In the genomic region with DNA sequence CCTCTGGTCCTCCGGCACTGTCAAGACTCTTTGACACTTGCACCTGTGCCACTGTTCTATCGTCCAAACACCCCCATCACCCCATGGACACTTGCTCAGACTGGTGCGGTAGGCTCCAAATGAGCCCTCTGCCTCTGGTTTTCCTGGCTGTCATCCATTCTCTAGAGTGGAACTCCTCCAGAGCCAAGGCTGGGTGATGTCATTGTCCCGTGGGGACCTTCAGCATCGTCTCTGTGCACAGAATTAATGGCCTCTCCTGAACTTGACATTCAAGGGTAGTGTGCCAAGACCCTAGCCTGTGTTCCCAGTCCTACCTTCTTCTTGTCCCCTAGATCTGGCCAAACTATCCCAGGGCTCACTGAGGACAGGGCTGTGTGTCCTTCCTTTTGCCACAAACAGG, we compare ENCODE assay signal across 30 mouse cellular contexts.
A peak's percentile ranks its signal among the peaks of the same experiment; 100 is the strongest.
DNase-seq lines count a peak whose midpoint lies in the region; ATAC-seq and TF ChIP-seq lines count a peak whose summit lies in the region.
"Had no signal": no experiment of that assay in that cellular context is flagged by ENCODE, and none has a peak within 500 bp of the region (broad histone marks: within the 10 kb centered on the region; RNA-seq: fewer than 3 reads in every experiment).

No protein-coding gene starts in this region.

- H3K4me2 ChIP-seq in kidney, embryonic 16.5 days (replicated peaks; ENCODE audit: low read depth, low read length): no peak overlapping the region
- H3K4me2 ChIP-seq: embryonic facial prominence, embryonic 12.5 days; forebrain, embryonic 15.5 days; hindbrain, embryonic 15.5 days; intestine, embryonic 15.5 days; liver, embryonic 13.5 days; midbrain, embryonic 15.5 days; neural tube, embryonic 15.5 days had no signal

- no peak overlapping the region for H3K4me3 ChIP-seq in kidney, embryonic 16.5 days (ENCODE audit: low read length)
- H3K4me3 ChIP-seq in layer of hippocampus, adult 2 months: no peak overlapping the region
- H3K4me3 ChIP-seq: embryonic facial prominence, embryonic 12.5 days; forebrain, embryonic 10.5 days; forebrain, embryonic 15.5 days; heart, embryonic 10.5 days; hindbrain, embryonic 10.5 days; hindbrain, embryonic 15.5 days; intestine, embryonic 15.5 days; liver, embryonic 13.5 days; midbrain, embryonic 15.5 days; neural tube, embryonic 15.5 days had no signal

- peak; percentile 9 to 37 for DNase-seq in heart, postnatal 14 days
- DNase-seq in heart, adult 11 months: no peak
- DNase-seq in 3T3-L1 (ENCODE audit: low read depth, low spot score) (peak; percentile 29), NIH3T3 (ENCODE audit: low read depth) (peak; percentile 43)
- peak; percentile 78 for DNase-seq in adrenal gland, postnatal 10 days
- DNase-seq in B cell, adult 2 months: no peak
- DNase-seq in layer of hippocampus, adult 2 months (ENCODE audit: low spot score in 2 of 2): no peak
- DNase-seq: cerebellum, adult 9-10 months; embryo, embryonic 11 days; kidney, adult 9 months; kidney, postnatal 14 days; liver, embryonic 13.5 days; lung, adult 18-20 months; lung, postnatal 10 days; retina, postnatal 1 day; right cerebral cortex, postnatal 14 days; thymus, postnatal 4 days had no signal

- TF ChIP-seq CTCF in layer of hippocampus, adult 2 months (conservative IDR thresholded peaks at IDR 0.05): no peak

- H3K9me3 ChIP-seq in kidney, embryonic 16.5 days (ENCODE audit: low read length): no peaks in the 10 kb centered on the region
- H3K9me3 ChIP-seq: embryonic facial prominence, embryonic 12.5 days; forebrain, embryonic 10.5 days; forebrain, embryonic 15.5 days; heart, embryonic 10.5 days; hindbrain, embryonic 10.5 days; hindbrain, embryonic 15.5 days; intestine, embryonic 15.5 days; liver, embryonic 13.5 days; midbrain, embryonic 15.5 days; neural tube, embryonic 15.5 days had no signal

- intact Hi-C loops in heart, postnatal 14 days (cut with DNase I): no loop called here

- H3K9ac ChIP-seq in kidney, embryonic 16.5 days (replicated peaks; ENCODE audit: low read length): no peak overlapping the region
- H3K9ac ChIP-seq: embryonic facial prominence, embryonic 12.5 days; forebrain, embryonic 15.5 days; hindbrain, embryonic 15.5 days; intestine, embryonic 15.5 days; liver, embryonic 13.5 days; midbrain, embryonic 15.5 days; neural tube, embryonic 15.5 days had no signal

- no peak overlapping the region for H3K27ac ChIP-seq in kidney, embryonic 16.5 days (ENCODE audit: low read length)
- H3K27ac ChIP-seq in layer of hippocampus, adult 2 months: no peak overlapping the region
- H3K27ac ChIP-seq: embryonic facial prominence, embryonic 12.5 days; forebrain, embryonic 10.5 days; forebrain, embryonic 15.5 days; heart, embryonic 10.5 days; hindbrain, embryonic 10.5 days; hindbrain, embryonic 15.5 days; intestine, embryonic 15.5 days; liver, embryonic 13.5 days; macrophage; midbrain, embryonic 15.5 days; neural tube, embryonic 15.5 days had no signal

- ATAC-seq in kidney, embryonic 16.5 days (ENCODE audit: low FRiP score, low TSS enrichment): no peak
- ATAC-seq: forebrain, embryonic 15.5 days; intestine, embryonic 15.5 days; midbrain, embryonic 15.5 days; Patski had no signal

- 79% methylated on average over 5 of the region's 5 CpGs for WGBS in kidney, embryonic 16.5 days

- no peaks in the 10 kb centered on the region for H3K36me3 ChIP-seq in kidney, embryonic 16.5 days (ENCODE audit: insufficient read depth, low read length)
- H3K36me3 ChIP-seq: embryonic facial prominence, embryonic 12.5 days; forebrain, embryonic 15.5 days; hindbrain, embryonic 15.5 days; intestine, embryonic 15.5 days; midbrain, embryonic 15.5 days; neural tube, embryonic 15.5 days had no signal

- 0 out of 2 replicates have a peak, but pooled peaks cover 2% of the 10 kb centered on the region for H3K4me1 ChIP-seq in kidney, embryonic 16.5 days (ENCODE audit: insufficient read depth, low read length)
- H3K4me1 ChIP-seq: embryonic facial prominence, embryonic 12.5 days; forebrain, embryonic 10.5 days; forebrain, embryonic 15.5 days; hindbrain, embryonic 10.5 days; intestine, embryonic 15.5 days; midbrain, embryonic 15.5 days; neural tube, embryonic 15.5 days had no signal

- H3K27me3 ChIP-seq in kidney, embryonic 16.5 days (ENCODE audit: insufficient read depth, low read length): no peaks in the 10 kb centered on the region
- H3K27me3 ChIP-seq: CH12.LX; embryonic facial prominence, embryonic 12.5 days; forebrain, embryonic 15.5 days; hindbrain, embryonic 15.5 days; intestine, embryonic 15.5 days; liver, embryonic 13.5 days; midbrain, embryonic 15.5 days; neural tube, embryonic 15.5 days; Patski had no signal

Comparison
In these comparisons a context has a peak if more than half of its experiments do, and no peak if none do; other contexts are left out.
1. DNase-seq: peak in heart, postnatal 14 days (2 of 2), 3T3-L1 (single experiment), NIH3T3 (single experiment) and adrenal gland, postnatal 10 days (single experiment); none in heart, adult 11 months (single experiment), B cell, adult 2 months (0 of 2) and layer of hippocampus, adult 2 months (0 of 2).